Mouse (Mus musculus): ENCODE results near the gene F2rl1. TPM values are rescaled to one million over a fixed set of nuclear protein-coding genes. Genes with fewer than 3 reads are reported as not detected.
"Not testable (repeated sequence)": the region's sequence is repeated elsewhere in the genome, so short reads cannot be mapped to it uniquely, and the experiment has no call there.

Gene F2rl1
- polyA plus RNA-seq, 1 experiment = not detected

DNA sequence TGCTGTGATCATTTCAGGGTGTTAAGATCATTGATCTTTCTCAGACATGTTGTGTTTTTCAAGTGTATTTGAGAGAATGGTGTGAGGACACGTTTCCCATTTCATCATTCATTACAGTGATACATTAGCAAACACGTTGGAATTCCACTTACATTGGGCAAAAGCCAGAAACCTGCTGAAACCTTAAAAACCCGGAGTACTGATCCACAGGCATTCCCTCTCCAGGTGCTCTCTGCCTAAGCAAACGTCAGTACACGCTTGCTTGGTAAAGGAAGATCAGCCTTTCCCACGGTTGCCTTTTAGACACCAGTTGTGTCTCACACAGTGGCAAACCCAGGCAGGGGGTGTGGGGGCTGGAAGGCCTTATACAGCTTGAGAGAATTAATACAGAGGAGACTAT lies 21.2 kb upstream of the F2rl1 start:
- Histone ChIP-seq H3K27ac (replicated peaks; ENCODE audit: low read depth, low read length) (no peak overlapping the region), H3K4me3 (ENCODE audit: insufficient read depth, low read depth, low read length) (no peak overlapping the region), H3K4me1 (ENCODE audit: control insufficient read depth, insufficient read depth, insufficient read length, low read length) (no peaks in the 10 kb centered on the region)

DNA sequence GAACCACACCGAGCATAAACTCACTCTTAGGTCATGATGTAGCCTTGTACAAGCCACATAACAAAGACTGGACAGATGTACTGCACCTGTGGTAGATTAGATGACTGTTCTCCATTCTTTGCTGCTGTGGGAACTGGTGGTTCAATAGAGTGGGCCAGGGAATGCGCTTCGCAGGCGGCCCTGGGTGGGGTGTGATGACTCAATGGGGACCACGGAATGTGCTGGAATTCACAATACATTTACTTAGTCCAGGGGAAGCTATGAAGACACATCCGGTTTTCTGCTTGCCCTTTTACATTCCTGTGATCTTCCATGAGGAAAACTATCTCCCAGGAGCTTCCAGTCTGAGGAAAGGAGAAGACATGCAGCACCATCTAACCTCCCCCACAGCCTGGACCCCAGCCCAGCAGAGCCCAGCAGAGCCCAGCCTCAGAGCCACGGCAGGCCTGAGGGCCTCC lies 20.7 kb upstream of the F2rl1 start:
- no peak overlapping the region for H3K4me3 ChIP-seq (ENCODE audit: insufficient read depth, low read depth, low read length)
- no peaks in the 10 kb centered on the region for H3K4me1 ChIP-seq (ENCODE audit: control insufficient read depth, insufficient read depth, insufficient read length, low read length)
- no peak overlapping the region for H3K27ac ChIP-seq (replicated peaks; ENCODE audit: low read depth, low read length)

DNA sequence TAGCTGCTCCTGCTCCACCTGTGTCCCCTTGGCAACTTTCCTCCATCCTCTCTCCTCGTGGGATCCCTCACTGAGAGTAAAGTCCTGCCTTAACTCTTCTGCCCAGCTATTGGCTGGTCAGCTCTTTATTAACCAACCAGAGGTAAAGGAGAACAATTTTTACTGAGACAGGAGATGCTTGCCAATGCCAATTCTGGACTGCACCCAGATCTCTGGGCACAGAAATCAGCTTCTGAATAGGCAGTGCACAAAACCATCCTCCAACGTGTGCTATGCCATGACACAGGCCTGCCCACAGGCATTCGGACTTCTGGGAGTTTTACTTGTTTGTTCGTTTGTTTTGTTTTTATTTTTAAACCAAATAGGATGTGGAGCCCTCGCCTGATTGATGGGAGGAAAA lies 13.0 kb upstream of the F2rl1 start:
- no peak overlapping the region for H3K4me3 ChIP-seq (ENCODE audit: insufficient read depth, low read depth, low read length)
- no peaks in the 10 kb centered on the region for H3K4me1 ChIP-seq (ENCODE audit: control insufficient read depth, insufficient read depth, insufficient read length, low read length)
- no peak overlapping the region for H3K27ac ChIP-seq (replicated peaks; ENCODE audit: low read depth, low read length)

DNA sequence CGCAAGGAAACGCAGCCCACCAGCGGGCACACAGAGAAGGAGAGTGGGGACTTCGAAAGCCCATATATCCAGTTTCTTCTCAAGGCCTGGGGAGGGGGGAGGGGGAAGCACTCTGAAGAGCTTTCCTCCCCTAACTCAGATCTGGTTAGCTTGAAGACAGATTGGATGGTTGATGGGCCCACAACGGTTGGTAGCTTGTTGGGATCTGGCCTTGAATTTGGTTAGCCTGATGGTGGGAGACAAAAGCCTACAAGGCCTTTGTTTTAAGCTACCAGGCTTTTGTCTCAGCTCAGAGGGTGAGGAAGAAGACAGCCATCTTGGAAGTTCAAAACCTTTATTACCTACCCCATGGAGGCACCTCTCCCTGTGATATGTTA lies 11.1 kb upstream of the F2rl1 start:
- Histone ChIP-seq H3K4me1 (ENCODE audit: control insufficient read depth, insufficient read depth, insufficient read length, low read length) (no peaks in the 10 kb centered on the region), H3K27ac (replicated peaks; ENCODE audit: low read depth, low read length) (no peak overlapping the region), H3K4me3 (ENCODE audit: insufficient read depth, low read depth, low read length) (no peak overlapping the region)

DNA sequence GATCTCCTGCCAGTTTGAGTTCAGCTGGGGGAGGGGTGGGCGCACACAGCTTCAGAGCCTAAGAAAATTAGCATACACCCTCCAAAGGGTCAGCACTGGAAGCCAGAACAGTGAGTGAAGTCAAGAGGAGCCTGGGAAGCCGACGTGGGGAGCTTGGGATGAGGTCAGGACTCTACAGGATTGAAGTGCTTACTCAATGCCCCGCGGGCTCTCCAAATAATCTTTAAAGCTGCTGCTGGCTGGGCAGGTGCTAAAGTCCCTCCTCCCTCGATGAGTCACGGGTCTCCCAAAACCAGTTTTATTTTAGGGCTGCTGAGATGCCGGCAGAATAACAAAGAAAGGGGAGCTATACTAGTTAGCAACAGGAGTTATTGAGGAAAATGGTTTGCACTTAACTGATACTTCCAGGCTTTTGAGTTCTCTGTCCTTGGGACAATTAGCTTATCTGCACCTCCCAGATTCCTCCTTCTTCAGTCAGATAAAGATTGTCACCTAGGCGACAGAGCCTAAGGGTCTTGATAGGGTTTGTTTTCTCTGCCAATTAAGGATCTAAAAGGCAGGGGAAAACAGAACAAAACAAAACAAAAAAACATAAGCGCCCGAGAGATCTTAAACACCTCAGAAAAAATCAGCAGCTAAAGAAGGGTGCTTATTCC lies 10.6 kb upstream of the F2rl1 start:
- no peak overlapping the region for H3K4me3 ChIP-seq (ENCODE audit: insufficient read depth, low read depth, low read length)
- H3K4me1 ChIP-seq (ENCODE audit: control insufficient read depth, insufficient read depth, insufficient read length, low read length) = no peaks in the 10 kb centered on the region
- no peak overlapping the region for H3K27ac ChIP-seq (replicated peaks; ENCODE audit: low read depth, low read length)

DNA sequence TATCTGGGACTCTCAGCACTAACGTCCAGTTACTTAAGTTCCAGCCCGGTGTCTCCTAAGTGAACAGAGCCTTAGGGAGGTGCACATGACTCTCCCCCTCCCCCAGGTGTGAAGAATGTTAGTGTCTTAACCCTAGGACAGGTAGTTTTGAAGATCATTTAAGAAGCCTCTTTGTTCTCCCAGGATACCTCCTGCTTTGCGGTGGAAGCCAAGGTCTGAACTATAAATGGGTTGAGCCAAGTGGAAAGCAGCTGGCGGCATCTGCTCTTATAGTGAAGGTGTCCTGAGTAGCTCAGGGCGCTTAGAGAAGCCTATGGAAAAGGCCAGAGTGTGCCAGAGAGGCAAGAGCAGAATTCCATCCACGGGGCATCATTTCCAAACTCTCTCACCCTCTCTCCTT lies 10.0 kb upstream of the F2rl1 start:
- Histone ChIP-seq H3K4me1 (ENCODE audit: control insufficient read depth, insufficient read depth, insufficient read length, low read length) (no peaks in the 10 kb centered on the region), H3K4me3 (ENCODE audit: insufficient read depth, low read depth, low read length) (no peak overlapping the region), H3K27ac (replicated peaks; ENCODE audit: low read depth, low read length) (no peak overlapping the region)

DNA sequence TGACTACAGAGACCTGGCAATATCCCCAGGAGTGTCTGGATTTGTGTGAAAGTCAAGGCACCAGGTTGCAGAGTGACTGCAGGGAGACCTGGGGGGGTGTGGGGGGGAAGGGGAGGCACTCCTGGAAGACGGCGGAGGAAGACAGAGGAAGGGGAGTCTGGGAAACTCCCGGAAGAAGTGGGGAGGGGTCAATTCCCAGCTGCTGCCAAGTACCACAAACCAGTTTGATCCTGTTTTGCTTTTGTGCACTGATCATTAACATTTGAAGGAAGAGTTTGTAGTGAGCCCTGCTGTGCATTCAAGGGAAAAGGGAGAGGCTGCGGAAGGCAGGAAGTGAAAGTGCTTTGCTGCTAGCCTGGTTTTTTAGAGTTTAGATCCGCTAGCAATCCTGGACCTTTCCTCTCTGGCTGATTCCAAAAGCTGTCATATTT lies 9.1 kb upstream of the F2rl1 start:
- Histone ChIP-seq H3K4me3 (ENCODE audit: insufficient read depth, low read depth, low read length) (0 out of 2 replicates have a peak overlapping the region, but pooled peaks have one; percentile 5), H3K4me1 (ENCODE audit: control insufficient read depth, insufficient read depth, insufficient read length, low read length) (no peaks in the 10 kb centered on the region), H3K27ac (replicated peaks; ENCODE audit: low read depth, low read length) (no peak overlapping the region)

DNA sequence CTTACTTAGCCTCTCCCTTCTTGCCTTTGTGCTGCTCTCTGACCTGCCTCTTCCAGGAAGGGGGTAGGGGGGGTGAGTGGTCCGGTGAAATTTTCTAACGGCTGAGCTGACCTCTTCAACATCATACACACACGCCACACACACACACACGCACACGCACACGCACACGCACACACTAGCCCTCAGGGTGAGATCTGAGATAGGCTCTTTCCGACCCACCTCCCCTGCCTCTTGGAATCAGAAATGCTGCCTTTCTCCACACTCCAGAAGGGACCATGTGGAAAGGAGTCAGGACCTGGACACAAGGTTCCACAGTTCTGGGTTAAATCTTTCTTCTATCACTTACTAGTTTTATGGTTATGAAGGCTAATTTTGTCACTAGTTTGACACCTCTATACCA lies 8.6 kb upstream of the F2rl1 start:
- H3K27ac ChIP-seq (replicated peaks; ENCODE audit: low read depth, low read length) = no peak overlapping the region
- H3K4me3 ChIP-seq (ENCODE audit: insufficient read depth, low read depth, low read length) = no peak overlapping the region
- no peaks in the 10 kb centered on the region for H3K4me1 ChIP-seq (ENCODE audit: control insufficient read depth, insufficient read depth, insufficient read length, low read length)

DNA sequence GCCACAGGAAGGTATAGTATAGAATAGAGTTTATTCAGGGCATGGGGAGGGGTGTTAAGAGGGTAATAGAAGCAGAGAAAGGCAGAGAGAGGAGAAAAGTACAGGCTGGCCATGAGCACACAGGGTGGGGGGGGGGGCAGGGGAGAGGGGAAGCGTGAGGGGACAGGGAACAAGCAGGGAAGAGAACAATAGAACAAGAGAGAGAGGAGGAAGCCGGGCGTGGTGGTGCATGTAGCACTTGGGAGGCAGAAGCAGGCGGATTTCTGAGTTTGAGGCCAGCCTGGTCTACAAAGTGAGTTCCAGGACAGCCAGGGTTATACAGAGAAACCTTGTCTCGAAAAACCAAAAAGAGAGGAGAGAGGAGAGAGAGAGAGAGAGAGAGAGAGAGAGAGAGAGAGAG lies 8.1 kb upstream of the F2rl1 start:
- not testable (repeated sequence) for H3K4me3 ChIP-seq (ENCODE audit: insufficient read depth, low read depth, low read length); H3K27ac ChIP-seq (replicated peaks; ENCODE audit: low read depth, low read length); H3K4me1 ChIP-seq (ENCODE audit: control insufficient read depth, insufficient read depth, insufficient read length, low read length)

DNA sequence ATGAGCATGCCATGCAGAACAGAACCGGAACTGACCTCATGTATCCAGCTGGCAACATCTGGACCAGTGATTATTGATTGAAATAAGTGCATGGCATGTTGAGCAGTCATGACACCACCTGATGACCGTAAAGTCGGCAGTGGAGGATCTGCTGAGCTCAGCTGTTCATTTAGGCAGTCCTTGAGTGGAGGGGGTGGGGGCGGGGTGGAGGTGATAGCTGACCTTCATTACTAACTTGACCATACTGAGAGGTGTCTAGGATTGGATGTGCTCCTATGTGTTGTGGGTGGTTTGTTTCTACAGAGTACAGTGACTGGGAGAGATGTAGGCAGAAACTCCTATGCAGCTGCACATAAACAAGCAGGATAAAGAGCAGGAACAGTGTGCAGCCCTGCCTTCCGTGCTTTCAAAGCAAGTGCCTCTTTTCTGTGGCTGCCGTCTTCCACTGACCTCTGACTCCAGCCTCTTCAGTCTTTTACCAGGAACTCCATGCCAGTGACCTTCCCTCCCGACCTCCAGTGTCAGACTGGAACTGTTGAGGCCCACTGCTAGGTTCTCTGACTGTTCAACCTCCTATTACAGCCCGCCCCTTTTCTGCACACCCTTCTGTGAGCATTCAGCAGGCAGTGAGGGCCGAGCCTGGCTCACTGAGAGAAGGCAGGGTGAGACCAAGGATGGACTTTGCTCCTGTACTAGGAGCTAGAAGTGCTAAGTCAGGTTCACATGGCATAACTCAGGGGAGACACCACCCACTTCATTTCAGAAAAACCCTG lies 6.4 kb upstream of the F2rl1 start:
- no peaks in the 10 kb centered on the region for H3K4me1 ChIP-seq (ENCODE audit: control insufficient read depth, insufficient read depth, insufficient read length, low read length)
- H3K4me3 ChIP-seq (ENCODE audit: insufficient read depth, low read depth, low read length) = no peak overlapping the region
- no peak overlapping the region for H3K27ac ChIP-seq (replicated peaks; ENCODE audit: low read depth, low read length)

DNA sequence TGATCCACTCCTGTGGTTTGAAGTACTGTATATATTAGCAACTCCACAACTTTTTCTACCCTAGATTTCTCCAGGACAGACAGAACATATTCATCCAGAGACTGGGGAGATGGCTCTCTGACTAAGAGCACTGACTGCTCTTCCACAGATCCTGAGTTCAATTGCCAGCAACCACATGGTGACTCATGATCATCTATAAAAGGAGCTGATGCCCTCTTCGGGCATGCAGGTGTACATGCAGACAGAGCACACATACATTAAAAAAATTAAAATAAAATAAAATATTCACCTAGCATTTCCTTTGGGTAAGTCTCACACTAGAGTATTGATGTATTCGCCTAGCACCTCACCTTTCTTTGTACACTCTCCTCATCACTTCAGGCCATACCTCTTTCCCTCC lies 4.2 kb upstream of the F2rl1 start:
- Histone ChIP-seq H3K4me3 (ENCODE audit: insufficient read depth, low read depth, low read length) (no peak overlapping the region), H3K27ac (replicated peaks; ENCODE audit: low read depth, low read length) (no peak overlapping the region), H3K4me1 (ENCODE audit: control insufficient read depth, insufficient read depth, insufficient read length, low read length) (peaks cover 2% of the 10 kb centered on the region; the same call in 1 of the 2 replicates)

DNA sequence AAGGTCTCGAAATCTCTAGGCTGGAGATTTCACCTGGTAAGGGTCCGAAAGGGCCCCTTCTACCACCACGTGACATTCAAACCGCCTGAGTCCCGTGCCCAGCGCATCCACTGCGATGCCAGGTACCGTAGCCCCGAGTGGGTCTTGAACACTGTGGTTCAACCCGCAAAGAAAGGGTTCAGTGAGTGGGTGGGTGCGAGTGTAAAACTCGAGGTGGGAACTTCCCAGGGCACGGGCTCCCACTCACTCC lies 678 bp downstream of the F2rl1 start:
- Histone ChIP-seq H3K4me1 (ENCODE audit: control insufficient read depth, insufficient read depth, insufficient read length, low read length) (peaks cover 2% of the 10 kb centered on the region; the same call in 1 of the 2 replicates), H3K27ac (replicated peaks; ENCODE audit: low read depth, low read length) (no peak overlapping the region), H3K4me3 (ENCODE audit: insufficient read depth, low read depth, low read length) (peak overlapping the region; percentile 54)

DNA sequence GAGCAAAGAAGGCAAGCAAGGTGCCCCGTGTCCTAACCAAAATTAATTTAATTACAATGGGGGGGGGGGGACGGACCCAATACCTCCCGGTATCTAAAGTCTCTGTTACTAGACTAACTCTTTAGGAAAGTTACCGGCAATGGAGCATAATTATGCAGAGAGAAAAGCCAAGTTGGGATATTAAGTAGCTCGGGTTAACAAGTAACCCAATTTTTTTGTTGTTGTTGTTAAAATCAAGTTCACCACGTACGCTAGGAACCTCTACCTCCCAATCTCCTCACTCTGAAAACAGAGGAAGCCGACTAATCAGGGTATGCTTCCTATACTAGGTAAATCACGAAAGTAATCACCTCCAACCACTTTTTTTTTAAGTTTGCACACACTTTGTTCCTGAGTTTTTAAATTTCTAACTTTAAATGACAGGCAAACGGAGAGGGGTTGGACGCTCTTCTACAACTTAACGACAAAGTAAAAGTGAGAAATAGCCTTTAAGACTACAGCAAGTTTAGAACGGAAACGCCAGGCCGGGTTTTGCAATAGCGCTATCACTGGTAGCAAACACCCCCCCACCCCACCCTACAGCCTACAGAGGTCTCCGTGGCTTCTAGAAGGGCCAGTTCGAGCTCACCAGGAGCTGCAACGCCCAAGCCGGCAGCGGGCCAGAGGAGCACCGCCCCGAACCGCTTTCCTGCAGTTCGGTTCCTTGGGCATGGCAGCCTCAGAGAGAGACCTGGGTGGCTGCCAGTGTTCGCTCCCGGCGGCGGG lies 1.2 kb downstream of the F2rl1 start:
- peak overlapping the region; percentile 54 for H3K4me3 ChIP-seq (ENCODE audit: insufficient read depth, low read depth, low read length)
- no peak overlapping the region for H3K27ac ChIP-seq (replicated peaks; ENCODE audit: low read depth, low read length)
- peaks cover 2% of the 10 kb centered on the region; the same call in 1 of the 2 replicates for H3K4me1 ChIP-seq (ENCODE audit: control insufficient read depth, insufficient read depth, insufficient read length, low read length)

DNA sequence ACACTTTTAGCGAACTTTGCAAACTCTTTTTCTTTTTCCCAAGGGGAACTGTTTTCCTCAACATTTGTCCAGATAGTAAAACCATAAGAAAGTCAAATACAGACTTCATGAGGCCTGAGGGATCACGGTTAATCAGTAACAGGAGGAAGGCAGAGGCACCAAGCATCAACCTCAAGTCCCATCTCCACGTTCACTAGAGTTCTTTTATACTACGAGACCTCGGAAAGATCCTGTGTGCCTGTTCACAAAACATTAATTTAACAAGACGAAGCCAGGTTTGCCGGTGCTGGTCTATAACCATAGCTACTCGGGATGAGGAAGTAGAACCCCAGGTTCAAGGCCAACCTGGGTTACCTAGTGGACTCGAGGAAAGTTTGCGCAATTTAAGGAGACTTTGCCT lies 2.9 kb downstream of the F2rl1 start:
- Histone ChIP-seq H3K4me3 (ENCODE audit: insufficient read depth, low read depth, low read length) (no peak overlapping the region), H3K27ac (replicated peaks; ENCODE audit: low read depth, low read length) (no peak overlapping the region), H3K4me1 (ENCODE audit: control insufficient read depth, insufficient read depth, insufficient read length, low read length) (peaks cover 2% of the 10 kb centered on the region; the same call in 1 of the 2 replicates)

DNA sequence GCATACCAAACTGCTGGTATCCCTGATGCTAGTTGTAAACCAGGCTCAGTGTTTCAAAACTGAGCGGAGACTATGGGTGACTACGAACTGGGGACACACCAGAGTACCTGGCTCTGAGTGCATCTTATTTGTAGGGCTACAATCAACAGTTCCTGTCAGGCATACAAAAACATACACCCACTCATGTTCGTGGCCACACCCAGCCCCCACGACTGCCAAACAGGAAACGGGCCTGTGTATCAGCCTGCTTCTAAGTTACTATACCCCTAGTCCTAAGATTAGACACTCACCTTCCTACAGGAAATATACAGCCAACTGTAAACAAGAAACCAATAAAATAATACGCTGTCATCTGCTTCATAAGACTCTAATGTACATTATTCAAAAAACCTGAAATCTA lies 4.0 kb downstream of the F2rl1 start:
- Histone ChIP-seq H3K4me1 (ENCODE audit: control insufficient read depth, insufficient read depth, insufficient read length, low read length) (peaks cover 2% of the 10 kb centered on the region; the same call in 1 of the 2 replicates), H3K4me3 (ENCODE audit: insufficient read depth, low read depth, low read length) (no peak overlapping the region), H3K27ac (replicated peaks; ENCODE audit: low read depth, low read length) (no peak overlapping the region)
